Mouse (Mus musculus) cerebellum, adult (tissue): ENCODE measurements around the gene Kxd1.
"Not testable (repeated sequence)": the region's sequence is repeated elsewhere in the genome, so short reads cannot be mapped to it uniquely, and the experiment has no call there.

Source experiments
- ATAC-seq: cut with Nextera tagmentation; 2 replicates; pipeline ENCODE4 v1.9.2; 2017; ENCODE audit warnings: mild to moderate bottlenecking, moderate library complexity, mixed read lengths; ENCODE audit not compliant: insufficient number of reproducible peaks, low FRiP score, low TSS enrichment

Gene Kxd1

DNA sequence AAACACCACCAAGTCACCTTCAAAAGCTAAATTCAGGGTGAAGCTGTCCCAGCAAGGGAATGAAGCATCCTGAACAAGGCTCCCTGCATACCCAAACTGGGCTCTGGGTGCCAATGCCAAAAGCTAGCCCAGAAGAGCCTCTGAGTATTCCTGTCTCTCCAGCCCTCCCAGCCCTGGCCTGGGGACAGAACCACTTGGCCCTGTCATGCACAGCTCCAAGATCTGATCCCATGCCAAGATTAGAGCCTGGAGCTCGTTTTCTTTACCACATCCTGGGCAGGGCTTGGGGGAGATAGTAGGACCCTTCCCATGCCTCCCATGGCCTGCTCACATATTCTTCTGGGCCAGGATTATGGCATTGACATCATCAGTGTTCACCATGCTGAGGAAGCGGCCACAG lies 8.2 kb downstream of the Kxd1 start:
- no peak for ATAC-seq

DNA sequence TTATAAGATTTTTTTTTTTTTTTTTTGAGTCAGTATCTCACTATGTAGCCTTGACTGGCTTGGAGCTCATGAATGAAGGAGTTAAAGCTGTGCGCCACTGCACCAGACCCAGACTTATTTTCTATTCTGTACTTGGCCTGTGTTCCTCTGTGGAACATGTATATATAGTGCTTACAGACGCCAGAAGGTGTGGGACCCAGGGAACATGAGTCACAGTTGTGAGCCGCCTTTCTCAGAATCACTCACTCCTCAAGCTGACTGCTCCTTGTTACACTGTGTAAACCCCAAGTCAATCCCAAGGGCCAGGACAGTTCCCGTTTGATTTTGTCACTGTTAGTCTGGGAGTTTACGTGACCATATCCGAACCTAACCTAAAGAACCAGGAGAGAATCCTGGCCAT lies 8.7 kb downstream of the Kxd1 start:
- ATAC-seq: no peak

DNA sequence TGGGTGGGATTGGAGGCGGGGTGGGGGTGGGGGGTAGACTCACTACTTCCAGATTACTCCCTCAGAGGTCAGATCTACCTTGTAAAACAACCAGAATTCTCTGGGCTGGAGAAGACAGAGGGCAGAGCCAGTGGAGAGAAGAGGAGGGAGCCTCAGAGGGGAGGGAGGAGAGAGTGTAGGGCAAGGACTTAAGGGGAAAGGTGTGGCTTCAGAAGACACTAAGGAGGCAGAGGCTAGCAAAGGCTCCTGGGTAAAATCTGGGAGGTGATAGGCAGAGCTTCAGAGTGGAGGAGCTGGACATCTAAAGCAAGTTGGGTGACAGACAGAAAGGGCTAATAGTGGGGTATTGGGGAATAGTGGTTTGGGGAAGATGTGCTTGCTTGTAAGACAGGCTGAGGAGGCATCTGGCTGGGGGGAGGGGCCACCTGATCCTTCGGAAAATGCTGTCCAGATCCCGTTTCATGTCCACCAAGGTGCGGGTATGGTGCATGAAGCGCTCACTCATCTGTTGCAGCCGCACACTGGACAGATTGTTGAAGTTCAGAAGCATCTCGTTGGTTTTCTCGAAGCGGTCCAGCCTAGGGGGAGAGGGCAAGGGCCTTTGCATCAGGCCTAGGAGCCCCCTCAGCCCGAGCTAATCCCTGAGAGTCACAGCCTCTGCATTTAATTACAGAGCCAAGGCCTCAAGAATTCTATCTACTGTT lies 9.7 kb downstream of the Kxd1 start:
- ATAC-seq: no peak

- ATAC-seq: no peak
Observed at GRCm38 (mm10) chr8:70513441-70513840, 14.3 kb downstream of the Kxd1 start.

DNA sequence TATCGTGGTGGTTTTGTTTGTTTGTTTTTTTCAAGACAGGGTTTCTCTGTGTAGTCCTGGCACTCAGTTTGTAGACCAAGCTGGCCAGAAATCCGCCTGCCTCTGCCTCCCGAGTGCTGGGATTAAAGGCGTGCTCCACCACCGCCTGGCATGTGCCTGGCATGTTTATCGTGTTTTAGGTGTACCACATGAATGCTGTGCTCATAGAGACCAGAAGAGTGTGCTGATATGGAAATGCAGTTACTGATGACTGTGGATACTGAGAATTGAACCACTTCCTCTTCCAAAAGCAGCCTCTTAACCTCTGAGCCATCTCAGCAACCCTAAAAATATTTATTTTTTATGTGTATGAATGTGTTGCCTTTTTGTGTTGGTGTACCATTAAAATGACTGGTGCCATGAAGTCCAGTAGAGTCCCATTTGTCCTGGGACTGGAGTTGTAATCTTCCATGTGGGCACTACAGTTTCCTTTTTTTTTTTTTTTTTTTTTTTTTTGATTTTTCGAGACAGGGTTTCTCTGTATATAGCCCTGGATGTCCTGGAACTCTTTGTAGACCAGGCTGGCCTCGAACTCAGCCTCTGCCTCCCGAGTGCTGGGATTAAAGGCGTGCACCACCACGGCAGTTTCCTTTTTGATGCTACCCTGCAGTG lies 15.4 kb downstream of the Kxd1 start:
- ATAC-seq: no peak

- no peak for ATAC-seq
Observed at GRCm38 (mm10) chr8:70511770-70512169, 16.0 kb downstream of the Kxd1 start.

DNA sequence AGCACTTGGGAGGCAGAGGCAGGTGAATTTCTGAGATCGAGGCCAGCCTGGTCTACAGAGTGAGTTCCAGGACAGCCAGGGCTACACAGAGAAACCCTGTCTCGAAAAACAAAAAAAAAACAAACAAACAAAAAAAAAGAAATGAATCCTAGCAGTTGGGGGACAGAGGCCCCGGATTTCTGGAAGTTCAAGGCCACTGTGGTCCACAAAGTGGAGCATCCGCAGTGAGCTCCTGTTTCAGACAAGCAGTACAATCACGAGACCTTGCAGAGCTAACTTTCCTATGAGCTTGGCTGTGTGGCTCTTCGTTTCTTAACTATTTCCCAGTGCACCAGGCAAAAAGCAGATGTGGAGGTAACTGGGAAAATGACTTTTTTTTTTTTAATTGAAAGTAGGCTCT lies 16.6 kb downstream of the Kxd1 start:
- not testable (repeated sequence) for ATAC-seq

DNA sequence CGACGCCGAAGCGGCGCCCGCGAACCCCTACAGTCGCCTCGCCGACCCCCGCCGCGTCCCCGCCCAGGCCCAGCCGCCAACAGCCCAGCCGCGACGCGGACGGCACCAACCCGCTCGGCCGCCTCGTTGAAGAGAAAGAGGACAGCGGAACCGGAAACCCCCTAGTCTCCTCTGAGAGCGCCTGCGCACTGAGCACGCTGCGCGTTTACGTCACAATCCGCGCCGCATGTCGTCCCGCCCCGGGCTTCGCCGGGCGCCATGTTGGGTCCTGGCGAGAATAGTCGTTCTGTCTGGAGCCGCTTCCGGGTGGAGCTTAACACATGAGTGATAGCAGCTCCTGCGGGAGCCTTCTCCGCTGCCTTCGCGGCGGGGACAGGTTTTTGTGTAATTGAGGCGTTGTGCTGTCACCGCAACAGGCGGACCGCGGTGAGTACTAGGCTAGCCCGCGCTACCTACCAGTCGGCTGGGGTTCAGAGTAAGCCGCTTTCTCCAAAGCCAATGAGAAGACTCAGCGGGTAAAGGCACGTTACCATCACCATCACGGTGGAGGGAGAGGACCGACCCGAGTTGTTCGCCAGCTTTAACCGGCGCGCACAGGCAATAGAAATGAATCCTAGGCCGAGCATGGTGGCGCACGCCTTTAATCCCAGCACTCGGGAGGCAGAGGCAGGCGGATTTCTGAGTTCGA lies 17.4 kb downstream of the Kxd1 start, which contains the start of gene Uba52:
Uba52 (minus strand) TSS at position 574 of the 688 bp plus-strand sequence.
- peak; percentile 78 for ATAC-seq

DNA sequence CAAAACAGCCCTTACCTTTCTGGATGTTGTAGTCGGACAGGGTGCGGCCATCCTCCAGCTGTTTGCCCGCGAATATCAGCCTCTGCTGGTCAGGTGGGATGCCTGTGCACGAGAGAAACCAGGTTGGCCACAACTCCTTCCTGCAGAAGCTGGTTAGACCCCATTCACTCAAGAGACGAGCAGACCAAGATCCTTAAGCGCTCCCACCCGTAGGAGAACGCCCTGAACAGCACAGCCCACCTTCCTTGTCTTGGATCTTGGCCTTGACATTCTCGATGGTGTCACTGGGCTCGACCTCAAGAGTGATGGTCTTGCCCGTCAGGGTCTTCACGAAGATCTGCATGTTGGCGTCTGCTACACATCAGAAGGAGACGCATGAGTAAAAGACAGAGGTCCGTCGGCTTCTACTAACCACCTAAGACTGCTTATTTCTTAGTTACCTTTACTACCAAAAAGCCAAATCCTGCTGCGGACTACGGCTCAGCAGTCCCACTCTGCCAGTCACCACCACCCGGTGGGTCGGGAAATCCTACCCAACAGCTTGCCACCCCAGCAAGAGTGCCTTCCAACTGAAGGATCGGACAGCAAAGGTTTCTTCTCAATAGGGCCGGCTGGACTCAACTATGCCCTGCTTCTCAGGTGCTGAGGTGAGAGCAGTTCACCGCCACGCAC lies 18.3 kb downstream of the Kxd1 start:
- no peak for ATAC-seq

DNA sequence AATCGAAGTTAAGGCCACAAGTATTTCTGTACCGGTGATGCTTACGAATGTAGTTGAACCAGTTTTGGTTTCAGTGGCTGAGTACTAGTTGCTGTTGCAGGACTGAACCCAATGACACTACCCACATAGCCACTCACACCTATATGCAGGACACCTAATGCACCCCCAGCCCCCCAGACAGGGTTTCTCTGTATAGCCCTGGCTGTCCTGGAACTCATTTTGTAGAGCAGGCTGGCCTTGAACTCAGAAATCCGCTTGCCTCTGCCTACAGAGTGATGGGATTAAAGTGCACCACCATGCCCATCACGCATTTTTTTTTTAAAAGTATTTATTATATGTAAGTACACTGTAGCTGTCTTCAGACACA lies 20.7 kb downstream of the Kxd1 start:
- no peak for ATAC-seq

DNA sequence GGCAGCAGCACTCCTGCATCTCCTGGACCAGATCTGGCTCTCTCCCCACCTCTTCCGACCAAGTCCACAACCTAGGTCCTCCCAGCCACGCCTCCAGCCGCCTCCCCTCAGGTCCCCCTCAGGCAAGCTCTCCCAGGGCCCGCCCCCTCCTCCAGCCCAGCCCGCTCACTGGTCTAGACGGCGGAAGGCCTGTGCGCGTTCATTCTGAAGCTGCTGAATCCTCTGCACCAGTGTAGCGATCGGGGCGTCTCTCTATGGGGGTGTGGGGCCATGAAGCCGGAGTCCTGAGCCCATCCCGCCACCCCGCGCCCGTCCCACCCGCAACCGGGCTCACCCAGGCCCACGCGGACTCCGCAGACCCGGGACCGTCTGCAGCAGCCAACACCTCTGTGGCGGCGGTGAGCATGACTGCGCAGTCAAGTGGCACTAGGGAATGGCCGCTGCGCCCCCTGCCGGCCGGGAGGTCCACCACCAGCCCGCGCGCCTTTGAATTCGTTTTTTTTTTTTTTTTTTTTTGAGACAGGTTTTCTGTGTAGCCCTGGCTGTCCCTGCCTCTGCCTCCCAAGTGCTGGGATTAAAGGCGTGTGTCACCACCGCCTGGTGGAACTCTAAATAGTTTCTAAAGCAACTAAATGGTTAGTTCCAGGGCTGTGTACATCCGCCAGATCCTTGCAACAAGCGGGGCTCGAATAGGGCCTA lies 21.3 kb downstream of the Kxd1 start, which contains the start of gene Rex1bd:
Rex1bd (minus strand) TSS at position 425 of the 699 bp plus-strand sequence.
- peak; percentile 34 for ATAC-seq

- no peak for ATAC-seq
Observed at GRCm38 (mm10) chr8:70505698-70506327, 21.9 kb downstream of the Kxd1 start.

- ATAC-seq: no peak
Observed at GRCm38 (mm10) chr8:70504851-70505250, 22.9 kb downstream of the Kxd1 start.

DNA sequence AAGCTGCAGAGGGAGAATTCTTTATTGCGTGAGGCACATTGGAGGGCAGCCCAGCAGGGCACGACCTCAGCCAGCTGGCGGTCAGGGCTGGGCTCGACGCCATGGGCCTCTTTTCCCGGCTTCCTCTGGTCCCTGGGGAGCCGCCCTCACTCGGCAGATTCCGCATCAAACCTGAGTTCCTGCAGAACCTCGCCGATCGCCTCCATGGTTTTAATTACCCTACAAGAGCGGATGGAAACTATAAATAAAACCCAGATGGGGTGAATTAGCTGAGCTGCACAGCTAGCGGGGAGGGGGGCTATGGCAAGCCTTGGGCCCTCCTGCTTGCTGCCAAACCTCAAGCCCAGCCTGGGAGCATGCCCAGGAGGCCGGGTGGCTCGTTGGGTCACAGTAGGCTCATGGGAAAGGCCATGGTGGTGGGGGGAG lies 23.5 kb downstream of the Kxd1 start:
- no peak for ATAC-seq

GRCm38 (mm10) chr8:70503062-70503750 lies 24.6 kb downstream of the Kxd1 start:
- ATAC-seq: peak; percentile 14; the same call in 1 of the 2 replicates

DNA sequence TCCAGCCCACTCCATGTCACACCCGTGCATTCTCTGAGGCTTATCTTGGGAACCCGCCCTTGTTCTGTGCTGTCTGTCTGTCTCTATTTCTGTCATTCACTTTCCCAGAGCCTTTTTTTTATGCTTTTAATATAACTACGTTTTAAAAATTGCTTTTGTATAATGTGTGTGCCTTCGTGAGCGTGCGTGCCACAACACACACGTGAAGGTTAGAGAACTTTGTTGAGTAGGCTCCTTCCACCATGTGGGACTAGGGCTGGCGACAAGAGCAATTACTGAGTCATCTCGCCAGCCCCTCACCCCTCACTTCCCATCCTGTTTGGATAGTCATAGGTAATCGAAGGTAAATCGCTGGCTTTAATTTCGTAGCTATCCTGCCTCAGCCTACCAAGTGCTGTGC lies 25.2 kb downstream of the Kxd1 start:
- ATAC-seq: no peak

- no peak for ATAC-seq
Observed at GRCm38 (mm10) chr8:70501820-70502529, 25.8 kb downstream of the Kxd1 start.
